Mouse (Mus musculus) bone marrow macrophage, adult 2 months (primary cell): Measurements from ENCODE around the gene Gabbr2. TPM values are rescaled to one million over a fixed set of nuclear protein-coding genes. Genes with fewer than 3 reads are reported as not detected.

Experiments
- H3K27ac ChIP-seq: 2 replicates; pipeline ENCODE4 v1.5.1; 2012; ENCODE audit warnings: low read depth, low read length; ENCODE audit not compliant: insufficient read depth
- H3K4me1 ChIP-seq: 2 replicates; pipeline ENCODE4 v1.6.1; 2012; ENCODE audit warnings: low read length; ENCODE audit not compliant: control insufficient read depth, insufficient read depth
- H3K4me3 ChIP-seq: 2 replicates; pipeline ENCODE4 v1.5.1; 2012; ENCODE audit warnings: mild to moderate bottlenecking, low read length, moderate library complexity; ENCODE audit not compliant: insufficient read depth
- CTCF ChIP-seq: IDR thresholded peaks from 2 replicates; pipeline ENCODE4 v1.5.1; 2012; ENCODE audit warnings: low read depth, mild to moderate bottlenecking, low read length, moderate library complexity
- POLR2A ChIP-seq: IDR thresholded peaks from 2 replicates; pipeline ENCODE4 v1.6.1; 2012; ENCODE audit warnings: mild to moderate bottlenecking, low read depth, low read length, borderline replicate concordance
- polyA plus RNA-seq: library from polyadenylated mRNA; stranded (reverse); fragments of >200 nt; gene quantifications from 2 replicates; pipeline ENCODE4 v1.2.4, GENCODE M21; 2012; ENCODE audit not compliant: missing spikeins, insufficient read depth, insufficient read length

The Gabbr2 gene
- polyA plus RNA-seq, 1 experiment: 0.74 TPM

GRCm38 (mm10) chr4:46931706-46932397 lies 59.8 kb downstream of the Gabbr2 start:
- Histone ChIP-seq H3K4me3 (no peak overlapping the region), H3K4me1 (peaks cover 9% of the 10 kb centered on the region), H3K27ac (no peak overlapping the region)
- TF ChIP-seq POLR2A (no peak), CTCF (no peak)

DNA sequence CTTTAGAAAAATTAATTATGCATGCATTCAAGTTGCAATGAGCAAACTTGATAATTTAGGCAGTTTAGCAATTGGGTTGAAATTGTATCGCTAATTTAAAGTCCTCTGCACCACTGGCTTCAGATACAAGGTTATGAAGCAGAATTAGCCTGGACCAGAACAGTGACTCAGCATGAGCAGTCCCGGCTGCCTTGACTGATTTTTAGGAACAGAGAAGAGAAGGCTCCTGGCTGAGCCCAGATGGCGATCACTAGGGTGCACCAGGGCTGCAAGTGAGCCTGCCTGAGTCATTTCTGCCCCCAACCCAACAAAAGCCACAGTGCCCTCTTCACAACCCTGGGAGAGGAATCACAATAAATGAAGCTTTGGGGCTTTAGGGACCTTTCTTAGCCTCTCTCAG lies 63.6 kb downstream of the Gabbr2 start:
- Histone ChIP-seq H3K27ac (no peak overlapping the region), H3K4me3 (no peak overlapping the region), H3K4me1 (peaks cover 9% of the 10 kb centered on the region)
- TF ChIP-seq POLR2A: no peak
- no peak for TF ChIP-seq CTCF

GRCm38 (mm10) chr4:46919144-46919543 lies 72.5 kb downstream of the Gabbr2 start:
- no peak overlapping the region for H3K4me3 ChIP-seq
- TF ChIP-seq POLR2A: no peak
- H3K27ac ChIP-seq: no peak overlapping the region

DNA sequence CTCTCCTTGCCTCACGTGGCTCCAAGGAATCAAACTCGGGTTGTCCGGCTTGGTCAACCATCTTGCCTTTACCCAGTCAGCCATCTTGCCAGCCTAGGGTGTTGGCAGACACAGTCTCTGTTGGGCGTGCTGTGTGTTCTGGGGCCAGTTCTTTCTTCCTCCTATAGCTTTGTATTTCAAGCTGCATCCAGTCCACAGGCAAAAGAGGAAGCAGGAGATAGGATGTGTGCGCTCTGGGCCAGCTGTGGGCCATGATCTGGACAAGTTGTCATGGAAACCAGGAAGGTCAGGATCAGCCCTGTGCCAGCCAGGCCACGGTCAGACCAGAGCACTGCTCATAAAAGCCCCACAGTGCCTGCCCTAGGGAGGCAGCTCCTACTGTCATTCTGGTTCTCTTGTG lies 74.9 kb downstream of the Gabbr2 start:
- Histone ChIP-seq H3K4me3 (no peak overlapping the region), H3K4me1 (peaks cover 9% of the 10 kb centered on the region), H3K27ac (peak overlapping the region; percentile 21)
- TF ChIP-seq CTCF: no peak
- TF ChIP-seq POLR2A: no peak

More at GRCm38 (mm10) chr4:46919144-46919543, 72.5 kb downstream of the Gabbr2 start:
- peaks cover 9% of the 10 kb centered on the region for H3K4me1 ChIP-seq

DNA sequence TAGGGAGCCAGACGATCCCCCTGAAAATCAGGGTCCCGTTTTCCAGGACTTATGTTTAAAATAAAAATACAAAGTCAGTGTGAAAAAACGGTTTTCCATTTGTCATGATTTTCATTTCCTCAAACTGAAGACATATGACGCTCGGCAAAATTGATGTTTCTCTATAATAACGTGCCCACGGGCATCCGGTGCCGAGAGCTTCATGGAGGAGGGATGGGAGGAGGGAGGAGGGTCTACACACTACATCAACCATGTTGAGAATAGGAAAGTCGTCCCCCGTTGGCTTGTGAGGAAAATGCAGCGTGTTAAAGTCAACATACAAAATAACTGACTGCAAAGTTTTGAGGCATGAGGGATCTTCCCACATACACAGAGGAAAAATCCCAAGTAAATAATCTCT lies 75.7 kb downstream of the Gabbr2 start:
- peaks cover 9% of the 10 kb centered on the region for H3K4me1 ChIP-seq
- no peak overlapping the region for H3K27ac ChIP-seq
- TF ChIP-seq POLR2A: no peak
- TF ChIP-seq CTCF: no peak
- no peak overlapping the region for H3K4me3 ChIP-seq

GRCm38 (mm10) chr4:46915476-46915875 lies 76.2 kb downstream of the Gabbr2 start:
- Histone ChIP-seq H3K27ac (no peak overlapping the region), H3K4me3 (no peak overlapping the region), H3K4me1 (peaks cover 9% of the 10 kb centered on the region)
- no peak for TF ChIP-seq CTCF
- TF ChIP-seq POLR2A: no peak

DNA sequence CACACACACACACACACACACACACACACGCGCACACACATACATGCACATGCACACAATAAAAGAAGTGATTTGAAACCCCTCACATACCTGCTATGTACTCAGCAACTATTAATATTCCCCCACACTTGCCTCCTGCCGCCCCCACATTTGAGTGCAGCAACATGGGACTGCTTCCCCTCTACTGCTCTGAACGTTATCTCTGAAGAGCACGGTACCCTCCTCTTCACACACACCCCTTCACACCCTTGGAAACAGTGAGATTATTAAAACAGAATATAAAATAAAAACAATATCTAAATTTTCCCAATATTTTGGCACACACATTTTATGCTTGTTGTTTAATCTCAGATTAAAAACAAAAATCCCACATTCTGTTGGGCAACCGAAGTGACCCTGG lies 77.1 kb downstream of the Gabbr2 start:
- Histone ChIP-seq H3K4me3 (no peak overlapping the region), H3K27ac (no peak overlapping the region), H3K4me1 (peaks cover 9% of the 10 kb centered on the region)
- TF ChIP-seq CTCF (no peak), POLR2A (no peak)

DNA sequence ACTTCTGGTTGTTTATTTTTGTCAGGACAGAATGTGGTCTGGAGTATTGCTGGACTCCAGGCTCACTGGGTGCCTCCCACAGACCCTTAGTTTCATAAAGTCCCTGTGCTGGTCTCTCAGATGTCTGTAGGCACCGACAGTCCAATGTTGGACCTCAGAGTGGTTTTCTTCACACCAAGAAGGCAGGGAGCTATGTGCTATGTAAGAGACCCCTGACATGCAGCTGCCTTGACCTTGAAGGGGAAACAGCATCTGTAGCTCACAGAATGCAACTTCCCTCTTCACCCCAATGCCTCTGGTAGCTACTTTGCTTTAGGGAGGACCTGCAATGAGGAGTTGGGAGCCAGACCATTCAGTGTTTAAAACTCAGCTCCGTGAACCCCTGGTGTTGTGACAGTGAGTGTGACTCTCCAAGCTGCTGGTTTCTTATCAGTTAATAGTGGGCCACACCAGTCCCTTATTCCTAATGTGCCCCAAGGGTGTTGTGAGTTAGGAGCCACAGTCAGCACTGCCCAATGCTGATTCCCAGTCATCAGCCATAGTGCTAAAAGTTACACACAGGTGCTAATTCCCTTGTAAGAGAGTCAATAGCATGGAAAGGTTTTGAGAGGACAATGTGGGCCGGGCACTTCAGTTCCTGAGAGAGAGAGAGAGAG lies 85.5 kb downstream of the Gabbr2 start:
- Histone ChIP-seq H3K27ac (0 out of 2 replicates have a peak overlapping the region, but pooled peaks have one; percentile 8), H3K4me1 (peaks cover 22% of the 10 kb centered on the region), H3K4me3 (no peak overlapping the region)
- no peak for TF ChIP-seq POLR2A
- no peak for TF ChIP-seq CTCF

DNA sequence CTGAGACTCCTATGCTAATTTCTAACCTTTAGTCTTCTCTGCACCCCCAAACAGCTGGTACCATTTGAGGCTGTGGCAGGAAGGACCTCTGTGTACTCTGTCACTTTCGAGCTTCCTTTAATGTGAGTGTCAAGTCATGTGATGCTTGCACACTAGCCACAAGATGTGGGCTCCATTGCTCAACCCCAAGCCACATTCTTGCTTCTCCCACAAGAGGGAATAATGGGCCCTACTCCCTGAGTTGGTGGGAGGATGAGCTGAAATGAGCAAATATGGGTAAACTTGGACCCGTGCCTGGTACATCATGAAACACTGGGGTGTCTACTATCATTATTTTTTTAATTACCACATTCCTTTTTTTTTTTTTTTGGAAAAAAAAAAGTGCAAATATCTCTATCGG lies 86.5 kb downstream of the Gabbr2 start:
- Histone ChIP-seq H3K27ac (0 out of 2 replicates have a peak overlapping the region, but pooled peaks have one; percentile 8), H3K4me1 (peaks cover 22% of the 10 kb centered on the region)
- TF ChIP-seq POLR2A (no peak), CTCF (no peak)

DNA sequence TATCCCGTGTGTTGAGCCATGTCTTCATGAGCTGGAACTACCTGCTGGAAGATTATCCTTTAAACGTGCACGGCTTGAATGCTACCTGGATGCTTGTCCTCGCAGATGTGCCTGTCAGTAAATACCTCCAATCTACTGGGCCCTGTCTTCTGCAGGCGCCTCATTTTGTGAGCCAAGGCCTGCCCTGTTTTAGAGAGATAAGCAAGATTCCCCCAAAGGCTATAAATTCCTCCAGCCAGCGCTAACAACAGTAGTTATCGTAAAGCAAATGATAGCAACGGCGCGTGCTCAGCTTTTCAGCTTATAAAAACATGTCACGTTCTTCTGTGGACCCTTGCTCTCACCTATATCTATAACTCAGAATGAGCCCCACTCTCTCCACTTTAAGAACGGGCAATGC lies 87.5 kb downstream of the Gabbr2 start:
- no peak overlapping the region for H3K27ac ChIP-seq
- no peak overlapping the region for H3K4me3 ChIP-seq
- H3K4me1 ChIP-seq: peaks cover 22% of the 10 kb centered on the region
- TF ChIP-seq CTCF: no peak
- TF ChIP-seq POLR2A: no peak

More for the DNA sequence above, 86.5 kb downstream of the Gabbr2 start:
- H3K4me3 ChIP-seq: no peak overlapping the region

DNA sequence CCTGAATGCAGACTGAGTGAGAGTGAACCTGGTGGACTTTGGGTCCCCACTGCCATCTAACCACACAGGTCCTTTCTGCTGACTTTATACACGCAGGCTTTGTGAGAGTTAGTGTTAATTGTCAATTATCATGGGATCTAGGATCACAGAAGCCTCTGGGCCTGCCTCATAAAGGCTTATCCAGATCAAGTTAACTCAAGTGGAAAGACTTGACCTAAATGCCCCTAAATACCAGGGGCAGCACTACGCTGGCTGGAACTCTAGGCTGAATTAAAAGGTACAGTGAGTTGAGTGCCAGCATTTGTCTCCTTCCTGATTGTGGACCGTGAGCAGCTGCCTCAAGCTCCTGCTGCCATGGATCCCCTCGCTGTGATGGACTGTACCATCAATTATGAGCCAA lies 93.1 kb downstream of the Gabbr2 start:
- TF ChIP-seq CTCF: no peak
- TF ChIP-seq POLR2A: no peak
- H3K4me3 ChIP-seq: no peak overlapping the region
- H3K4me1 ChIP-seq: no peaks in the 10 kb centered on the region
- H3K27ac ChIP-seq: no peak overlapping the region
